Mouse (Mus musculus): ENCODE measurements around the gene Olfr799. TPM values are rescaled to one million over a fixed set of nuclear protein-coding genes. Genes with fewer than 3 reads are reported as not detected.

The Olfr799 gene
- polyA plus RNA-seq (2012; rRNA removed): not detected in 2 replicates

DNA sequence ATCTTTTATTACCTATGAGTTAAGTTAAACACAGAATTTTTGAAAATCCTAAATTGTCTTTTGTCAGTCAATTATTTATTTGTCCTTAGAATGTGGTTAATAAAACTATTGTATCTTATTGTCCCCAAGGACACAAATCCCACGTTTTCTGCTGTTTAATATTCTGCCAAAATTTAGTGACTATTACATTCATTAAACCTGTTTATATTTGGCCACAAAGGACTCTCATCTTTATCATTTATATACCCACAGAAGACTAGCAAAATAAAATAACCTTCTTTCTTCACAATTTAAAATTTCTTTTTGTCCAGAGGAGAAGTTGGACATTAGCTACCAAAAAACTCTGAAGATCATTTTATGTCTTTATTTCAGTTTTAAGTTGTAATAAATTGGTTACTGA, at the start of gene Olfr799:
Gene Olfr799, plus strand, starts transcription at position 301 of the 400 bp plus-strand sequence.
- H3K4me1 ChIP-seq (ENCODE audit: control insufficient read depth, insufficient read depth, low read length): no peaks in the 10 kb centered on the region
- H3K27me3 ChIP-seq (replicated peaks; ENCODE audit: control insufficient read depth, insufficient read depth, low read length): no peaks in the 10 kb centered on the region
- no peaks in the 10 kb centered on the region for H3K36me3 ChIP-seq (ENCODE audit: control insufficient read depth, insufficient read depth, low read length)
- H3K4me3 ChIP-seq (ENCODE audit: insufficient read depth, low read depth, low read length): no peak within 1 kb of the TSS
- TF ChIP-seq CTCF (conservative IDR thresholded peaks at IDR 0.05; ENCODE audit: insufficient read depth, insufficient read length, low read depth, low read length) (no peak), POLR2A (IDR thresholded peaks at IDR 0.05; ENCODE audit: low read depth, low read length) (no peak)
- DNase-seq: no peak
- WGBS: 13% methylated on average over 1 of the region's 1 CpGs
- H3K27ac ChIP-seq (ENCODE audit: insufficient read depth, low read depth, low read length): no peak within 1 kb of the TSS

DNA sequence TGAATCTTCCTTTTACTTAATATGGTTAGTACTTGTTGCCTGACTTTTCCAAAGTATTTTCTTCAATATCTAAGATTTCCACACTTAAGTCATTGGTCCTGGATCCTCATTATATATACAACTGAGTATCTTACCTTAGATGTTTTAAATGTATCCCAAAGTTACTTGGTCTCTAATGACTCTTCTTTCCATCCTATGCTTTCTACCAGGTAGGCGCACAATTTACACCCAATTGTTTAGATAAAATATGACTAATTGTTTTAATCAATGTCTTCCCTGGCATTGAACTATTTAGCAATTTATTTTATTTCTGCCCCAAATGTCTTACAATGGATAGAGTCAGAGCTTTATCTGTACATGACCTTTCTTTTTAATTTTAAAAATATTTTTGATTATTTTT, 24.8 kb upstream of the Olfr799 start, which contains the start of gene Olfr796:
Gene Olfr796, minus strand, starts transcription at position 101 of the 400 bp plus-strand sequence.
- Histone ChIP-seq H3K4me1 (ENCODE audit: control insufficient read depth, insufficient read depth, low read length) (no peaks in the 10 kb centered on the region), H3K4me3 (ENCODE audit: insufficient read depth, low read depth, low read length) (no peak within 1 kb of the TSS), H3K27me3 (replicated peaks; ENCODE audit: control insufficient read depth, insufficient read depth, low read length) (no peaks in the 10 kb centered on the region), H3K27ac (ENCODE audit: insufficient read depth, low read depth, low read length) (no peak within 1 kb of the TSS), H3K36me3 (ENCODE audit: control insufficient read depth, insufficient read depth, low read length) (no peaks in the 10 kb centered on the region)
- TF ChIP-seq POLR2A (IDR thresholded peaks at IDR 0.05; ENCODE audit: low read depth, low read length) (no peak), CTCF (conservative IDR thresholded peaks at IDR 0.05; ENCODE audit: insufficient read depth, insufficient read length, low read depth, low read length) (no peak)
- DNase-seq: no peak
- 96% methylated on average over 1 of the region's 1 CpGs for WGBS

DNA sequence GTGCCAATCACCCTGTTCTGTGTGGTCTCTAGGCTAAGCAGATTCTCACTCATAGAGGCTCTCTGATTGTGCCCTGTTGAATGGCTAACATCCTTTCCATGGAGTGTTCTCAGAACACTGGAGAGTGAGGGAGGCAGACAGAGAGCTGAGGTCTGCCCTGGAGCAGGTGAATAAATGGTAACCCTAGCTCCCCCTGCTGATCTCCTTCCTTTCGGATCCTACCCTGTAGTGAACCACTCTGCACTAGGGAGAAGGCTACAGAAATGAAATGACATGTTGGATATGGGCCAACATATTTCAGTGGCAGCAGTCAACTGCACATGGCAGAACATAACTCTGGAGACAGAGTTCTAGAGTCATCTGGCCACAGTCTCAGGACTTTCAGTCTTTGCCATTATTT, 15.6 kb upstream of the Olfr799 start:
- no peak for DNase-seq
- no peak overlapping the region for H3K4me3 ChIP-seq (ENCODE audit: insufficient read depth, low read depth, low read length)
- H3K27me3 ChIP-seq (replicated peaks; ENCODE audit: control insufficient read depth, insufficient read depth, low read length): no peaks in the 10 kb centered on the region
- no peak for TF ChIP-seq POLR2A (IDR thresholded peaks at IDR 0.05; ENCODE audit: low read depth, low read length)
- WGBS: 7% methylated on average over 1 of the region's 1 CpGs
- H3K36me3 ChIP-seq (ENCODE audit: control insufficient read depth, insufficient read depth, low read length): no peaks in the 10 kb centered on the region
- no peaks in the 10 kb centered on the region for H3K4me1 ChIP-seq (ENCODE audit: control insufficient read depth, insufficient read depth, low read length)
- no peak overlapping the region for H3K27ac ChIP-seq (ENCODE audit: insufficient read depth, low read depth, low read length)

DNA sequence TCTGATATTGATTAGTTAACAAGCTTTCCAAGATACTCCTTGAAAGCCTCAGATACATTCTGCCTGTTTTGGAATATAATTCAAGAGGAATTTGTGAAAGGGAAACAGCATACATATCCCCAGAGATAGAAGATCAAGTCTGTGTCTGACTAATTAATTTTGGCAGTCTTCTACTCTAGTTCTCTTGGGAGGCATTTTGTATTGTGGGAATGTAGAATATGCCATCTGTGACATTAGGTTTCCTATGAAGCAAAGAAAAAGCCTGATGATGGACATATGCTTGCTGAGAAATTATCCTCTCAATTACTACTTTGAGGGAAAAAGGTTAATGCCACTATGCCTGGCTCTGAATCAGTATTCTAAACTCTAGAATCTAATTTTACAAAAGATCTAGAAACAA, 14.0 kb upstream of the Olfr799 start:
- Histone ChIP-seq H3K27ac (ENCODE audit: insufficient read depth, low read depth, low read length) (no peak overlapping the region), H3K4me1 (ENCODE audit: control insufficient read depth, insufficient read depth, low read length) (no peaks in the 10 kb centered on the region), H3K4me3 (ENCODE audit: insufficient read depth, low read depth, low read length) (no peak overlapping the region), H3K27me3 (replicated peaks; ENCODE audit: control insufficient read depth, insufficient read depth, low read length) (no peaks in the 10 kb centered on the region), H3K36me3 (ENCODE audit: control insufficient read depth, insufficient read depth, low read length) (no peaks in the 10 kb centered on the region)
- TF ChIP-seq POLR2A (IDR thresholded peaks at IDR 0.05; ENCODE audit: low read depth, low read length) (no peak), CTCF (conservative IDR thresholded peaks at IDR 0.05; ENCODE audit: insufficient read depth, insufficient read length, low read depth, low read length) (no peak)
- DNase-seq: no peak

DNA sequence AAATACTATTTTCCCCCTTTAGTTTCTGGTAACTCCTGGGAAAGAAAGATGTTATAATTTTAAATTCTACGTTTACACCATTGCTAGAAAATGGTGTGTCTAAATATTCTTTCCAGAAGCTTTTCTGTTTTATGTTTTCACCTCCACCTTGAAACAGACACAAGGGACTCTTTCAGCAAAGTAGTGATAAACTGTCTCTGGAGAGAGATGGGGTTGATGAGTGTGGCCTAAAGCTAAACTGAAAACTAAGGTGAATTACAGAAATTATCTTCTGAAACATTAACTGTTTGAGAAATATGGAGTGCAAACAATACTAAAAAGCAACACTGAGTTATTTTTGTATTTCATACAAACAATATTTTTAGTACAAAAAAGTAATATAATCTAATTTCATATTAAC, 9.4 kb upstream of the Olfr799 start, which contains the start of gene Olfr798:
Gene Olfr798, minus strand, starts transcription at position 101 of the 400 bp plus-strand sequence.
- DNase-seq: no peak
- H3K4me3 ChIP-seq (ENCODE audit: insufficient read depth, low read depth, low read length): no peak within 1 kb of the TSS
- H3K36me3 ChIP-seq (ENCODE audit: control insufficient read depth, insufficient read depth, low read length): no peaks in the 10 kb centered on the region
- WGBS: 70% methylated on average over 1 of the region's 1 CpGs
- no peaks in the 10 kb centered on the region for H3K4me1 ChIP-seq (ENCODE audit: control insufficient read depth, insufficient read depth, low read length)
- H3K27ac ChIP-seq (ENCODE audit: insufficient read depth, low read depth, low read length): no peak within 1 kb of the TSS
- H3K27me3 ChIP-seq (replicated peaks; ENCODE audit: control insufficient read depth, insufficient read depth, low read length): no peaks in the 10 kb centered on the region
- TF ChIP-seq CTCF (conservative IDR thresholded peaks at IDR 0.05; ENCODE audit: insufficient read depth, insufficient read length, low read depth, low read length): no peak
- no peak for TF ChIP-seq POLR2A (IDR thresholded peaks at IDR 0.05; ENCODE audit: low read depth, low read length)

DNA sequence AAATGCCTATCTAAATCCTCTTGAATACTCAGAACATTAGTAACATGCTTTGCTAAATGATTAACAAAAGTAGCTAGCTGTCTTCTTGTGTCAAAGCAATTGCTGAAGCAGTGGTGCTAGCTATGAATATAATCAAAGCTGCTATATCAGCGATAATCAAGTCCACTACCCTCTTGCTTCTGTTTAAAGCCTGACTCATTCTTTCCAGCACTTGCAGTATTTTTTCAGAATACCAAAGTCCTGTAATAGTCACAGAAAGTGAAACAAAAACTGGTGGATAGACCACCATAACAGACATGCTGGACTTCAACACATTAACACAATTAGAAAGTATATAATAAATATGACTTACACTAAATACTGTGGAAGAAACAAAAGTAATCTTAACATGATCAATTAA, 14.5 kb downstream of the Olfr799 start:
- Histone ChIP-seq H3K4me3 (ENCODE audit: insufficient read depth, low read depth, low read length) (no peak overlapping the region), H3K27me3 (replicated peaks; ENCODE audit: control insufficient read depth, insufficient read depth, low read length) (no peaks in the 10 kb centered on the region), H3K27ac (ENCODE audit: insufficient read depth, low read depth, low read length) (no peak overlapping the region), H3K36me3 (ENCODE audit: control insufficient read depth, insufficient read depth, low read length) (no peaks in the 10 kb centered on the region), H3K4me1 (ENCODE audit: control insufficient read depth, insufficient read depth, low read length) (no peaks in the 10 kb centered on the region)
- DNase-seq: no peak
- 96% methylated on average over 1 of the region's 1 CpGs for WGBS
- TF ChIP-seq CTCF (conservative IDR thresholded peaks at IDR 0.05; ENCODE audit: insufficient read depth, insufficient read length, low read depth, low read length) (no peak), POLR2A (IDR thresholded peaks at IDR 0.05; ENCODE audit: low read depth, low read length) (no peak)

DNA sequence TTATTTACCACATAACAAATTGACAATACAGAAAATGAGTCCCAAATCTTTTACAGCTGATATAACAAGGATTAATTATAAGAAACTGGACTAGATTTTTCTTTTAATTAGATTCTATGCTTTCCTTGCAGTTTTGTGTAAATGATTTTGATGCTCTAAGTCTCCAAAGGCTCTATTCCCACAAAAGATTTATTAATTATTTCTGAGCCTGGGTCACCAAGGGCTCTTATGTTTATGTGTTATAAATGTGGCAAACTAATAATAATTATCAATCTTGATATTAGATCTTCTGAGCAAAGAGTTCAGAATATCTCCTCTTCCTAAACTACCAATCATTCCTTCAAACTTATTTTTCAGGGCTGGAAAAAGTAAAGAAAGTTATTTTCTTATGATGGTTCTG, 20.1 kb downstream of the Olfr799 start, which contains the start of gene Olfr800:
Gene Olfr800, plus strand, starts transcription at position 301 of the 400 bp plus-strand sequence.
- TF ChIP-seq CTCF (conservative IDR thresholded peaks at IDR 0.05; ENCODE audit: insufficient read depth, insufficient read length, low read depth, low read length) (no peak), POLR2A (IDR thresholded peaks at IDR 0.05; ENCODE audit: low read depth, low read length) (no peak)
- no peaks in the 10 kb centered on the region for H3K36me3 ChIP-seq (ENCODE audit: control insufficient read depth, insufficient read depth, low read length)

DNA sequence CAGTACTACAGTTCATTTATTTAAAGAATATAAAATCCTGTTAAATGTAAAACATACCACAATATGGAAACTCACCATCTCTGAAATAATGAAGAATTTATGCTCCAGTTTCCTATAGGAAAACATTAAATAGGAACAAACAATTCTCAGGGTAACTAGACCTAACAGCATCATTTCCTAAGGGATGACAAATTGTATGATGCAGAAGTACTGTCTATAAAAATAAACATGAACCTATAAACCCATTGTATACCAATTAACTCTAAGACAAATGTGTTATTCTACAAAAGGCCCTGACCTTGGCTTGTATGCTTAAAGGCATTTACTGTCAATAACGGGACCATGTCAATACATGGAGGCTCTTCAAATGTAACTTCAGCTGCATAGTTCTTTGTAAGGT, 36.5 kb downstream of the Olfr799 start, which contains the start of gene Olfr801:
Gene Olfr801, minus strand, starts transcription at position 101 of the 400 bp plus-strand sequence.
- no peaks in the 10 kb centered on the region for H3K27me3 ChIP-seq (replicated peaks; ENCODE audit: control insufficient read depth, insufficient read depth, low read length)
- no peak within 1 kb of the TSS for H3K27ac ChIP-seq (ENCODE audit: insufficient read depth, low read depth, low read length)
- no peak within 1 kb of the TSS for H3K4me3 ChIP-seq (ENCODE audit: insufficient read depth, low read depth, low read length)
- 75% methylated on average over 1 of the region's 1 CpGs for WGBS
- H3K36me3 ChIP-seq (ENCODE audit: control insufficient read depth, insufficient read depth, low read length): no peaks in the 10 kb centered on the region
- no peaks in the 10 kb centered on the region for H3K4me1 ChIP-seq (ENCODE audit: control insufficient read depth, insufficient read depth, low read length)
- no peak for DNase-seq
- TF ChIP-seq CTCF (conservative IDR thresholded peaks at IDR 0.05; ENCODE audit: insufficient read depth, insufficient read length, low read depth, low read length) (no peak), POLR2A (IDR thresholded peaks at IDR 0.05; ENCODE audit: low read depth, low read length) (no peak)

More for the DNA sequence above, 20.1 kb downstream of the Olfr799 start, which contains the start of gene Olfr800:
- Histone ChIP-seq H3K4me3 (ENCODE audit: insufficient read depth, low read depth, low read length) (no peak within 1 kb of the TSS), H3K27me3 (replicated peaks; ENCODE audit: control insufficient read depth, insufficient read depth, low read length) (no peaks in the 10 kb centered on the region), H3K27ac (ENCODE audit: insufficient read depth, low read depth, low read length) (no peak within 1 kb of the TSS), H3K4me1 (ENCODE audit: control insufficient read depth, insufficient read depth, low read length) (no peaks in the 10 kb centered on the region)
- DNase-seq: no peak

All from kidney, adult 2 months (tissue).